Mouse (Mus musculus) adipocyte (in vitro differentiated cells): ENCODE data around the gene Zbtb22.
A peak's percentile ranks its signal among the peaks of the same experiment; 100 is the strongest.

Source experiments
- DNase-seq: peaks from one replicate; pipeline ENCODE4 v3.0.0-alpha.2; 2016; ENCODE audit warnings: low spot score

Zbtb22 gene

DNA sequence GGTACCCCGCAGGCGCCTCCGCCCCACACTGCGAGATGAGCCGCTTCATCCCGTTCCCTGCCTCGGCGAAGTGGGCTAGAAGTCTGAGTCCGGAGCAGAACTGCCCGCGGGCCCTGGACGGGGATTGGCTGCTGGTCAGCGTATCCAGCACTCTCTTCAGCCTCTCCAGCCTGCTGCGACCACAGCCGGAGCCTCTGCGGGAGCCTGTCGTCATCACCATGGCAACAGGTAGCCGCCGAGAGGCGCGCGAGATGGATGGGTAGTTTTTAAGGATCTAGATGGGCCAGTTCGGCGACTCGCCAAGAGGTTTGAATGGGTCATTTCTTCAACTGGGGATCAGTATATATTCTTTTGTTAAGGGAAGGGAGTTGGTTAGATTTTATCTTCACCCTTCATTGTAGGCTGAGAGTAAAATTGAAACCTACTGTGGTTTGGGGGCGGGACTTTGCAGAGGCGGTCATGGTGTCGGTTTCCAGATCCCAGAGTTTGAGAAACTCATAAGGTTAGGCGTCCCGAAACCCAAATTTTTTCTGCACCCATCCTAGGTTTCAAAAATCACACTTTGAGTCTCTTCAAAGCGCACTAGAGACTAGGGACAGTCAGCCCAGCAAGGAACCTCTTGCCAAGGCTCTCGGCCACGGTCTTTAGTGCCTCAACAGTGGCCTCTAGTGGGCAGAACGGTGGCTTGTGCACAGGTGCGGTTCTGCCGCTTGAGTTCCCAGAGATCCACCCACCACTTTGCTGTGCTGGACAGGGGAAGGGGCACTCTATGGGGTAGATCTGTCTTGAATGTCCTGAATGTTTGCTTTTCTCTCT is 4.8 kb downstream of the Zbtb22 start:
- peak; percentile 93 for DNase-seq

DNA sequence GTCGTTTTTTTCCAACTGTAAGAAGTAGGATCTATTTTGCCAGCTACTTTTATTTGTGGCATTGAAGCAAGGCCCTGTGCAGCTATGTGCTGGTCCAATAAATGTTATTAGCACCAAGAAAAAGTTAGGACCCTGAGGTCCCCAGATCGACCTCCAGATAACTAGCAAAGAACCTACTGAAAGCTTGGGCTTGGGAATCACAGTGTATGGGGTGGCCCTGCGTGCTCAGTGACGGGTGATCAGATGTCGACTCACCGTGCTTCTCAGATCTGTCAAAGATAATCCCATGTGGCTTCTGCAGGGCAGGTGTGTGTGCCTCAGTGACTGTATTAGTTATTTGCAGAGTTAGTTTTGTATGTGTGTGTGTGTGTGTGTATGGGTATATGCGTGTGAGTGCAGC is 5.7 kb downstream of the Zbtb22 start:
- no peak for DNase-seq

DNA sequence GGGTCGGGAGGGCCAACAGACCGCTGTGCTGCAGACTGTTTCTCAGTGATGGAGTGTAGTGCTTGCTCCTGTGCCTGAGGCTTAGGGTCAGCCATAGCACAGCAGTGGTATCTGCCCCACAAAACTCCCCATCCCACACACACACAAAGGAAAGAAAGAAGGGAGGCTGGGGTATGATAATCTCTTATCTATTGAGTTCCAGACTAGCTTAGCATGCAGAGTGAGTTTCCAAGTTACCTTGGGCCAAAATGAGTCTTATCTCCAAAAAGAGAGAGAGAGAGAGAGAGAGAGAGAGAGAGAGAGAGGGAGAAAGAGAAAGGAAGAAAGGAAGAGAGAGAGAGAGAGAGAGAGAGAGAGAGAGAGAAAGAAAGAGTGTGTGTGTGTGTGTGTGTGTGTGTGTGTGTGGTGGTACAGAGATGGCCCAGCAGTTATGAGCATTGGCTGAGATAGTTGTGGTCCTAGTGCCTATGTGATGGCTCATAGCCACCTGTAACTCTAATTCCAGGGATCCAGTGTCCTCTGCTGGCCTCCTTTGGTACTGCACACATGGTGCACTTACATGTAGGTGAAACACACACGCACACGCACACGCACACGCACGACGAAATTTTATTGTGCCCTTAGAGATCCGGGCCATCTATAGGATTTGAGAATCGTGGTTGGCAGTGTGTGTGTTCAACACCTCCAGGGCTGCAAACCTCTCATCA is 9.0 kb downstream of the Zbtb22 start:
- peak; percentile 57 for DNase-seq

- no peak for DNase-seq
Measured at GRCm38 (mm10) chr17:33925406-33926116, 9.9 kb downstream of the Zbtb22 start.

DNA sequence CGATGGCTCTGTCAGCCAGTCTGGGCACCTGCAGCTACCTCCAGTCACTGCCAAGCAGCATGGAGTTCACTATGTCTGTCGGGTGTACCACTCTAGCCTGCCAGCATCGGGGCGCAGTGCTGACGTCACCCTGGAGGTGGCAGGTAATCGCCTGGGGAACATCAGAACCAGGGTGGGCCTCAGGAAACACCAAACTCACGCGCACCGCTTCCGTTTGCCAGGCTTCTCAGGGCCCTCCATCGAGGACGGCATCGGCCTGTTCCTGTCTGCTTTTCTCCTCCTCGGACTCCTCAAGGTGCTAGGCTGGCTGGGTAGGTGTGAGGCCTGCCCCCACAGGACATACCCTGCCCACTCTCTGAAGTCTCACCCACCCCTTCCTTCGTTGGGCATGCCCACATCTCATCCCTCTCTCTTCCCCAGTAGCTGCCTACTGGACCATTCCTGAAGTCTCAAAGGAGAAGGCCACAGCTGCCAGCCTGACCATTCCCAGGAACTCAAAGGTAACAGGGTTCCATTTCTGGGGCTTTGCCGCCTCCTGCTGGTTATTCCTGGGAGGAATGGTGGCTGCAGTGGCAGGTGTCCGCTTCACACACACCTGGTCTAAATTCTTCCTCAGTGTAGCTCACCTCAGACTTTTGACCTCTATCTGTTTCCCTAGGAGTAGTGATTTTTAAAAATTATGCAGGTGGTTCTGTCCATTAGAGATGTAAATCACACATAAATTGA is 10.7 kb downstream of the Zbtb22 start:
- DNase-seq, result no peak

GRCm38 (mm10) chr17:33928251-33928947 is 12.7 kb downstream of the Zbtb22 start:
- DNase-seq, result no peak

DNA sequence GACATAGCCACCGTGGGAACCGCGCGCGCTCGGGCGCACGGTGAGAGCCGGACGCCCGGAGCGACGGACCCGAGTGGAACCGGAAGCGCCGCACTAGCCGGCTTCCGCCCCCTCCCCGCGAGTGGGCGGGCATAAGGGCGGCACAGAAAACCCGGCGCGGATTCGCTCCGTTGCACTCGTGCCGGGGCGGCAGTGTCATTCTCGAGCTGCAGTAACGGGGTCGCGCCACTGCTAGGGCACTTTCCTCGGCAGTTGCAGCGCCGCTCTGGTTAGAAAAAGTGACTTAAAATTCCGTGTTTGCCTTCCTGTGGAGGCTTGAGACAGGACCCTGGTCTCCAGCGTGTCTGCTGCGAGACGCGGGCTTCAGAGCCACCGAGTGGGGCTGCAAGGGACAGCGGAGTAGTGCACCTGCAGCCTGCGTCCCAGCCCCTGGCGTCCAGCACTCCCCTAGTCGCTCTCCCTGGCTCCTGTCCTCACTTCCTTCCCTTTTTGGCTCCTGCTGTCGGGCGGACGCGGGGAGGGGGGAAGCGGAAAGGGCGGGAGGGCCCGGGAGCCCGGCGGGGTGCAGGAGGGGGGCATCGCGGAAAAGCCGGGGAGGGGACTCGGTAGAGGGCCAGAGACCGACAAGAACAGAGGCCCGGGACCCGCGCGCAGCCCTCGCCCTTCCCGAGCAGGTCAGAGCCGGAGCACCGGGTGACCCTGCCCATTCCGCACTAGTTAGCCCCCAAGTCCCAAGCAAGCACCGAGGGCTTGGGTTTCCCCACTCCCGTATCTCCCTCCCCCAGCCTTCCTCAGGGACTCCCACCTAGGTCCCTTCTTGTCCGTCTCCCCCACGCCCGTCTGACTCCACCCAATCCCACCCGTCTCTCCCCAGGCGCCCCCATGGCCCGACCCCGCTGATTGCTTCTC is 13.9 kb downstream of the Zbtb22 start, which contains the start of gene Rgl2:
Gene Rgl2 (plus strand): TSS at position 173 of the 909 bp plus-strand sequence.
- DNase-seq, result peak; percentile 89

GRCm38 (mm10) chr17:33930280-33931158 is 14.8 kb downstream of the Zbtb22 start:
- peak; percentile 52 for DNase-seq

DNA sequence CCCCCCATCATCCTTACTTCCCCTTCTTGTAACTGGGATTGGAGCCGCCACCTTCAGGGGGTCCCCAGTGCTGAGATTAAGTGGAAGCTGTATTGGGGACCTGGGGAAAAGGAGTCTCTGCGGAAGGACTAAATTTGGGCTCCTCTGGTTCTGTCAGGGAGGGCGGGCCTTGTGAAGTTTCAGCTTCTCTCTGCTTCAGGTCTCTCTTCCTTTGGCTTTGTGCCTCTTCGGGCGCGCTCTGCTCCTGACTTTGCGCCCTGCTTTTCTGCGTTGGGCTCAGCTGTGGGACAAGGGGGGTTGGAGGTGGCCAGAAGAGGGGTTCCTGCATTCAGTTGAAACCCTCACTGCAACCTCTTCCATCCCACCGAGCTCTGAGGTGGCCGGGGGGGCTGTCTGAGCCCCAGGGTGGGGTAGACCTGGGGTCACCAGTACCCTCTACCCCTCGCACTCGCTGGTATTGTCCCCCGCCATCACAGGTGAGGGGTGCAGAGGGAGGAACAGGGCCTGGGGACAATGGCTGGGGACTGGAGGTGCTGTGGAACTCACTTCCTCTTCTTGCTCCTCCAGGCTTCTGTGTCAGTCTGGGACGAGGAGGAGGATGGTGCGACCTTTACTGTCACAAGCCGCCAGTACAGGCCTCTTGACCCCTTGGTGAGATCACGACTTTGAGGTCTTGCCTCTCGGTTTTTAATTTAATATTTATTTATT is 15.6 kb downstream of the Zbtb22 start:
- no peak for DNase-seq

DNA sequence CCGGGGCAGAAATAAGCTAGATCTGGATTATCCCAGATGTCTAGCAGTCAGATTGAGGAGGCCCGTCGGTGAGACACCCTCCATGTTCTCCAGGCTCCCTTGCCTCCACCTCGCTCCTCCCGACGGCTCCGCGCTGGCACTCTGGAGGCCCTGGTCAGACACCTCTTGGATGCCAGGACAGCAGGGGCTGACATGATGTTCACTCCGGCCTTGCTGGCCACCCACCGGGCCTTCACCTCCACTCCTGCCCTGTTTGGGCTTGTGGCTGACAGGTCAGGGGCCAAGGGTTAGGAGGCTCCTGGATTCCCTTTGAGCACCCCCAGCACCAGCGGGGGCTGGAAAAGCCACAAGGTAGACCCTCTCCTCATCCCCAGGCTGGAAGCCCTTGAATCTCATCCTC is 16.2 kb downstream of the Zbtb22 start:
- no peak for DNase-seq

DNA sequence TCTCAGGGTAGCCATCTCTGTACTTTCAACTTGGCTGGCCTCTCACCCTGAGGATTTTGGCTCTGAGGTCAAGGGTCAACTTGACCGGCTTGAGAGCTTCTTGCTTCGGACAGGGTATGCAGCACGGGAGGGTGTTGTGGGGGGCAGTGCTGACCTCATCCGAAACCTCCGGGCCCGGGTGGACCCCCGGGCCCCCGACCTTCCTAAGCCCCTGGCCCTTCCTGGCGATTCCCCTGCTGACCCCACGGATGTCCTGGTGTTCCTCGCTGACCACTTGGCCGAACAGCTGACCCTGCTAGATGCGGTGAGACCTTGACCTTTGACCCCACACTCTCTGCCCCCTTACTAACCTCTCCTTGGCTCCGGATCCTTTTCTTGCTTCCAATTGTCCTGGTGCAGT is 16.7 kb downstream of the Zbtb22 start:
- DNase-seq, result no peak

DNA sequence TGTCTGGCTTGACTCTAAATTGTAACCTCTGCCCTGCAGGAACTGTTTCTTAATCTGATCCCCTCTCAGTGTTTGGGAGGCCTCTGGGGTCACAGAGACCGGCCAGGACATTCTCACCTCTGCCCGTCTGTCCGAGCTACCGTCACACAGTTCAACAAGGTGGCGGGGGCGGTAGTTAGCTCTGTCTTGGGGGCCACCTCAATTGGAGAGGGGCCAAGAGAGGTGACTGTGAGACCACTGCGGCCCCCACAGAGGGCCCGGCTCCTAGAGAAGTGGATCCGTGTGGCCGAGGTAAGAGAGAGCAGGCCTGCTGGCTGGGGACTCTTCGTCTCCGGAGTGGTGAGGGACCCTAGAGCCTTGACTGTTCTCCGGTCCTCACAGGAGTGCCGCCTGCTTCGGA is 17.3 kb downstream of the Zbtb22 start:
- no peak for DNase-seq

GRCm38 (mm10) chr17:33935422-33936055 is 19.8 kb downstream of the Zbtb22 start:
- DNase-seq, result no peak

- DNase-seq, result no peak
Measured at GRCm38 (mm10) chr17:33936993-33937392, 21.3 kb downstream of the Zbtb22 start.

DNA sequence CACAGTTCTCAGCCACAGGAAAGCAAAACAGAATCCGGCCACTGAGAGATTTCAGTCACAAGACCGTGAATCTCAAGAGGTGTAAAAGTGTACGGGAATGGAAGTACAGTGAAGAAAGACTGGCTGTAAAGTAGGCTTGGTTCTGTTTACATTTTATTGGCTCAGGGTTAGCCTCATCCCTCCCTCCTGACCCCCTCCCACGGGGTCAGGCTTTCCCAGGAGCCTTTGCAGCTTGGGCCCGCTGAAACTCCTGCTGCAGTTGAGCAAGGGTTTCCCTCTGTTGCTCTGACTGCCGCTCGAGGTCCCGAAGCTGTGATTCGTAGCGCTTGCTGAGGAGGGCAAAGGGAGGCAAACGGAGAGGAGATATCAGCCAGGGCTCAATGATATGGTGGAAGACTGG is 23.1 kb downstream of the Zbtb22 start:
- no peak for DNase-seq

- DNase-seq, result peak; percentile 95
Measured at GRCm38 (mm10) chr17:33940206-33940805, 24.6 kb downstream of the Zbtb22 start, which contains the start of the genes Pfdn6 and Wdr46. Gene Pfdn6 (minus strand): TSS chr17:33940343. Gene Wdr46 (plus strand): TSS chr17:33940660.

- no peak for DNase-seq
Measured at GRCm38 (mm10) chr17:33940981-33941380, 25.3 kb downstream of the Zbtb22 start.

DNA sequence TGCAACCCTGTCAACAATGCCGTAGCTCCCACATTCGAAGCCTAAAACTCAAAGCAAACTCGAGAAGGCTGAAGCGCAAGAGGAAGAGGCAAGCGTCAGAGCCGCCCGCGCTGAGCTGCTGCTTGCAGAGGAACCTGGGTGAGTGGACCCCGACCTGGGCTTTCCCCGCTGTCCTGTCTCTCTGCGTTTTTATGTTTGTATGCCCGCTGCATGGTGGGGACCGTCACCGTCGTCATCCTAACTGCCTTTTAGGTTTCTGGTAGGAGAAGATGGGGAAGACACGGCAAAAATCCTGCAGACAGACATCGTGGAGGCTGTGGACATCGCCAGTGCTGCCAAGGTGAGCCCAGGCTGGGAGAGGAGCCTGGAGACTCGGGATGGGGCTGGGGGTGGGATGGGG is 25.7 kb downstream of the Zbtb22 start:
- DNase-seq, result no peak
